Mouse (Mus musculus): ENCODE measurements around the gene Actg1.

Actg1 gene

DNA sequence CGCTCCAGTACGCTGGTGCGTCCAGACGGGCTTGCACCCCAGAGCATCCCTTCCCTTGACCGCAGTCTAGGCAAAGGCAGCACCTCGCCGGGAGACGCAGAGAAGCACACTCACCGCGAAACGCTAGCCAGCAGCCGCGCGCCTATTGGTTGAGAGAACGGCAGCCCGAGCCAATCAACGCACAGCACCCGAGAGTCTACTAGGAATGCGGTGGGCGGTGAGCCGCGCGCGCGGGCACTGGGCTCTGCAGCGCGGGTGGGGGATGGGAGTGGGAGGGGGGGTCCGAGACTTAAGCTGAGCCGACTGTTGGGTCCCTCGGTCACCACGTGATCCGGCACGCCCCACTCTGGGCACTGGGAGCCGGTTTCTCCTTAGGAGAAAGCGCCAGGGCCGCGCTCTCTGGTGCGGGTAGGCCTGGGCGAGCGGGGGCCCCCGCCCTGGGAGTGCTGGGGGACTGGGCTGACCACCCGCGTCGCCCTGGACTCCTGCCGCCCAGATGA is 37.5 kb downstream of the Actg1 start:
- peak; percentile 78 for DNase-seq (ENCODE audit: low spot score)

DNA sequence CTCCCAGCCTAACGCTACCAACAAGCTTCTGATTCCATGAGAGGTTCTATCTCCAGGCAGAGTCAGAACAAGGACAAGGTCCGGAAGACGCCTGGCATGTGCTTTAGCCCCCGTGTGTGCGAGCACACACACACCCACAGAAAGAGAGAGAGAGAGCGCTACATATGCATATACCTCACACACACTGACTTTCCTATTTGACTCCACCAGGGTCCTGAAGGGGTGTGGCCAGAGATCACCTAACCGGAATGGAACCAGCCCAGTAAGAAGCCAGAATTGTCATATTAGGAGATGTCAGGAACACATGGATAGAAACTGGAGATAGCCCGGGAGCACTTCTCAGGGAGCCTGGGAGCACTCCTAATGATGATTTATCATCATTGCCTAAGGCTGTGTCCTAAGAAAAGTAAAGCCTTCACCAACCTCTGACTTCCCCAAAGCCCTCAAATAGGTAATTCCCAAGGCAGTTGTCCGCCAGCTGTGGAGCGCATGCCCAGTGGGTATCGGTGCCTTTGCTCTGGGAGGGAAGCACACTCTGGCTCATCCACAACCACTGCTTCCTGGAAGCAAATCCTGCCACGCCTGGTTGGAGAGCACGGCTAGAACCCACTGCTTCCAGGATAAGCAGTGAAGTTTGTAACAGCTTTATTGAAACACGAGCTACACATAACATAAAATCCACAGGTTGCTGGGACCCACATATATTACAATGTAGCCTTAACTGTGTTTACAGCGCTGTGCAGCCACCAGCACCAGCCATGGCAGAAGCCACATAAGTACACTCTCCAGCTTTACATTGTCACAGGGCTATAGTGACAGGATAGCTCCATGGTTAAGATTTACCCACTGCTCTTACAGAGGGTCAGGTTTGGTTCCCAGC is 39.7 kb downstream of the Actg1 start:
- no peak for DNase-seq (ENCODE audit: low spot score)

GRCm38 (mm10) chr11:120307566-120308430 is 40.5 kb downstream of the Actg1 start:
- DNase-seq (ENCODE audit: low spot score) = peak; percentile 98

DNA sequence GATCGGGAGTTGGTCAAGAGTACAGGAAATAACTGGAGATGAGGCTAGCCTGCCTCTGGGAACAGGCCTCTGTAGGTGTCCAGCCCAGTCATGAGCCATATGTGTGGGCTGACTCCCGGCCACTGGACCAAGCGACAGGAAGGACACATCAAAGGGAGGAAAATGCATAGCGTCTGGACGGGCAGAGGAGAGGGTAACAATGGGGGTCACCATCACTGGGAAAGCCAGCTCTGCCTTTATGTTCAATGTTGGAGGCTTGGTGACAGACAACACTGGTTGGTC is 41.3 kb downstream of the Actg1 start:
- no peak for DNase-seq (ENCODE audit: low spot score)

DNA sequence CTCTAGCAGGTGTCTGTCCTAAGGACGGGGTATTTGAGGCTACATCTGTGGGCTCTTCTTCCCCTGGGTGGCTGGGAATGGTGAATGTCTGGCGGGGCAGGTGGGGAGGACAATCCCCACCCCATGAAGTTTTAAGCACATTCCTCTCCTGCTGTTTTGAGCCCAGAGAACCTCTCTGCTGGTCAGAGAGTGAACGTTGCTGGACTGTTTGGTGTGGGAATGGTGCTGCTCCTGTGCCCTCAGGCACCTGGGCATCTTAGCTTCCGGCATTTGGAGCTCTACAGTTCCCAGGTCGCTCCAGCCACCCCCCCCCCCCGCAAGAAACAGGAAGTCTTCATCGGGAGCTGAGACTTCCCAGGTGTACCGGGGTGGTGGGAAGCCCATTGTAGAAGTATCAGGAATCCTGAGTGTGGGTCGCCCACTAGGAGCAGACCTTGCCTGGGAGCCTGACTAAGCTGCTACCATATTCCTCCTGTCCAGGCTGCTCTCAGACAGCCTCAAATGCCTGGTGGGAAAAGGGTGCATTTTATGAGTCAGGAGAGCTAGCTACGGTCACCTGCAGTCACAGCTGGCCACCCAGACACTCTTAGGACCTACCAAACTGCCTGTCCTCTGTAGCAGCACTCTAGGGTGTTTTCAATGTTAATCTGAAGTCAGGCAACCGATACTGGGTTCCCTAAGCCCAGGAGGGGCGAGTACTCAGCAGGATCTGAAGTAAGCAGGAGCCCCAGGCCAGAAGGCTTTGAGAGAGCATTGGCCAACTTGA is 41.8 kb downstream of the Actg1 start:
- no peak for DNase-seq (ENCODE audit: low spot score)

- DNase-seq (ENCODE audit: low spot score) = no peak
Measured at GRCm38 (mm10) chr11:120305535-120306365, 42.6 kb downstream of the Actg1 start.

- no peak for DNase-seq (ENCODE audit: low spot score)
Measured at GRCm38 (mm10) chr11:120304886-120305534, 43.3 kb downstream of the Actg1 start.

DNA sequence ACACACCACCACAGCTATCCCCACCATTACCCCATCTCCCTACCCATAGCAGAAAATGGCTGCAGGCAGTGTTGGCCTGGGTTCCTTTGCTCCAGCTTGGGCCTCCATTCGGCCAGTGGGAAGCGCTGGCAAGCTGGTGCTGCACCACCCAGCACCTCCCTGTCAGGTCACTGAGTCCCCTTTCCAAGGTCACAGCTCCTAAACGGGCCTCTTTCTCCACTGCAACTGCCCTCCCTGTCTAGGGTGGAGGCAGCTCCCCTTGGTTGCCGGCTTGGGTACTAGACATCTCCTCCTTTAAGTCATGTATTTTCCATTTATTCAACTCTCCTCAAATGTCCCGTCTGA is 44.0 kb downstream of the Actg1 start:
- DNase-seq (ENCODE audit: low spot score) = no peak

- no peak for DNase-seq (ENCODE audit: low spot score)
Measured at GRCm38 (mm10) chr11:120303559-120304349, 44.6 kb downstream of the Actg1 start.

GRCm38 (mm10) chr11:120303119-120303518 is 45.2 kb downstream of the Actg1 start:
- DNase-seq (ENCODE audit: low spot score) = no peak

DNA sequence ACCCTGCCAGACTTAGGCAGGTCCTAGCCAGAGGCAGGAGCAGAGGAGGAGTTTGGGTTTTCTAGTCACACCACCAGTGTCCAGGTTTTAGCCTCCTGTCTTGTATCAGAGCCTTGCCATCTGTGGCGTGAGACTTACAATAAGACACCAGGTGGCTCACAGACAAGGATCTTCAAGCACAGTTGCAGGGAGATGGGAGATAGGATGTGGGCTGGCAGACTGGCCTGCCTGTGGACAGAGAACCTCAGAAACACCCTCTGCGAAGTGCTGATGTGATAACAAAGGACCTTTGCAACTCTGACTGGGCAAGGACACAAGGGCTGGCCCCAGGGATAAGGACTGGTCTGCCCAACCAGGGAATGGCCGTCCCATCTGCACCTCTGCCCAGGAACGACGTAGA is 48.9 kb downstream of the Actg1 start:
- no peak for DNase-seq (ENCODE audit: low spot score)

- no peak for DNase-seq (ENCODE audit: low spot score)
Measured at GRCm38 (mm10) chr11:120298441-120299141, 49.8 kb downstream of the Actg1 start.

DNA sequence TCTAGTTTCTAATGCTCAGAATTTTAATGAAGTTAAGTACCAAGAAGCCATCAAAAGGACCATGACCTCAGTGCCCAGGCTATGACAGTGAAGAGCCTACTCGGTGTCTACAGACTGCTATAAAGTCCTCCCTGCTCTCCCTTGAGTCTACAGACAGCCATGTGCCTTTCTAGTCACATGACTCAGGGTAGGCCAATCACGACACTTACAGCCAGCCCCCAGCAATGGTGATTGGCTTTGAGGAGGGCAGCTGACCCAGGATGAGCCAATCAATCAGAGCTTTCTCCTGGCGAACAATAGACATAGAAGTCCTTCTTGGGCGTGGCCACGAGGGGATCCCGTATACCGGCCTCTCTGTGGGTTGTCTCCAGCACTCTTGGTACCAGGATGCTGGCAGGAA is 50.6 kb downstream of the Actg1 start:
- no peak for DNase-seq (ENCODE audit: low spot score)

DNA sequence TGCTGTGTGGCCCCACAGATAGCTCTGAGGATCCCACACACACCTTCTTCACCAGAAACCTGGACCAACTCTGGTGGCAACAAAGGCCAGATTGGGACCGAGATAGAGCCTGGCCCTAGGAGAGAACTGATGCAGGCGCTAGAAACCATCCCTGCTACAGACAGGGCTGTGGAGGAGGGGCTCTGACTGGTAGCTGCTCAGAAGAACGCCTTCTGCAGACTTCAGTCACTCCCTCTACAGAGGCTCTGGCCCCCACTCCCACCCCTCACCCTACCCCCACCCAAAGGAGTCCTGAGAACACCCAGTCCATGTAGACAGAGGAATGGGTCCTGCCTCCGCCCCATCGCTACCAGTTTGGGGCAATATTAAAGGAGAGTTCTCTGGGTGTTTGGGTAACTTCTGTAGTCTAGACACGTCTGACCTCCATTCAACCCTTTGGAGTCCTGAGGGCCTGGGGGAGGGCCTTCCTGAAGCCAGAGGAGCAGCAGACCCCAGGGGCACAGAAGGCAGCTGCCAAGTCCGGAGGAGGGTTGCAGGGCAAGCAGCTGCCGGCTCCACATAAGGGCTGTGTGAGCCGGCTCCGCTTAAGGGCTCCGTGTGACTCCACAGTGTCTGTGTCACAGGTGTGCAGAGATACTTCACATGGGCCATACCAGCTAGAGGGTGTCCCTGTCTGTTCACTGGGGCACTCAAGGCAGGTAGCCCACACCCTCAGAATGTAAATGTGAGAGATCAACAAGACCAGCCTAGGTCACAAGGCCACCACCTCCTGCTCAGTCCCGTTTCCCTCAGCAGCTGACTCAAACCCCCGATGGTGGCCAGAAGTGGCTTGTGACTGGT is 51.8 kb downstream of the Actg1 start:
- DNase-seq (ENCODE audit: low spot score) = no peak
